Mouse (Mus musculus) MEL (cell line): Measurements from ENCODE around the gene Pde3a.

Source experiments
- BHLHE40 ChIP-seq: IDR thresholded peaks from 2 replicates; pipeline ENCODE4 v1.6.1; 2012; ENCODE audit warnings: low read depth, mild to moderate bottlenecking, inconsistent platforms, low read length, improper control_type of control experiment, borderline replicate concordance
- CHD2 ChIP-seq: IDR thresholded peaks from 2 replicates; pipeline ENCODE4 v1.6.1; 2011; ENCODE audit warnings: low read length, improper control_type of control experiment
- CTCF ChIP-seq, 3 experiments: IDR thresholded peaks in 2 of 3; conservative IDR thresholded peaks in 1 of 3; 2 replicates each; pipeline ENCODE4 v1.5.1; 2011 to 2012; ENCODE audit warnings: low read length in 3 of 3, low read depth in 2 of 3, mild to moderate bottlenecking in 2 of 3, improper control_type of control experiment in 1 of 3, inconsistent platforms in 1 of 3, mixed read lengths in 1 of 3, moderate library complexity in 1 of 3; ENCODE audit not compliant: control insufficient read depth in 1 of 3, insufficient read depth in 1 of 3, poor library complexity in 1 of 3, severe bottlenecking in 1 of 3
- EP300 ChIP-seq, 2 experiments: IDR thresholded peaks; 2 replicates each; pipeline ENCODE4 v1.6.1; 2011; ENCODE audit warnings: improper control_type of control experiment in 2 of 2, low read length in 2 of 2, low read depth in 1 of 2, mild to moderate bottlenecking in 1 of 2
- NRF1 ChIP-seq: IDR thresholded peaks from 2 replicates; pipeline ENCODE4 v1.6.1; 2014; ENCODE audit warnings: low read depth, mild to moderate bottlenecking, inconsistent platforms, low read length, improper control_type of control experiment, moderate library complexity; ENCODE audit not compliant: poor library complexity, insufficient read depth, severe bottlenecking
- POLR2A ChIP-seq, 2 experiments: IDR thresholded peaks; 2 replicates each; pipeline ENCODE4 v1.6.1; 2011 to 2012; ENCODE audit warnings: low read length in 2 of 2, mild to moderate bottlenecking in 2 of 2, control low read depth in 1 of 2, improper control_type of control experiment in 1 of 2, low read depth in 1 of 2, moderate library complexity in 1 of 2; ENCODE audit not compliant: control insufficient read depth in 1 of 2, insufficient read depth in 1 of 2, poor library complexity in 1 of 2
- TAL1 ChIP-seq: IDR thresholded peaks from 2 replicates; pipeline ENCODE4 v1.6.1; 2012; ENCODE audit warnings: mild to moderate bottlenecking, inconsistent platforms, low read length, moderate library complexity, mixed read lengths
- USF1 ChIP-seq: IDR thresholded peaks from 2 replicates; pipeline ENCODE4 v1.6.1; 2014; ENCODE audit warnings: low read depth, mild to moderate bottlenecking, inconsistent platforms, low read length, improper control_type of control experiment, moderate library complexity

DNA sequence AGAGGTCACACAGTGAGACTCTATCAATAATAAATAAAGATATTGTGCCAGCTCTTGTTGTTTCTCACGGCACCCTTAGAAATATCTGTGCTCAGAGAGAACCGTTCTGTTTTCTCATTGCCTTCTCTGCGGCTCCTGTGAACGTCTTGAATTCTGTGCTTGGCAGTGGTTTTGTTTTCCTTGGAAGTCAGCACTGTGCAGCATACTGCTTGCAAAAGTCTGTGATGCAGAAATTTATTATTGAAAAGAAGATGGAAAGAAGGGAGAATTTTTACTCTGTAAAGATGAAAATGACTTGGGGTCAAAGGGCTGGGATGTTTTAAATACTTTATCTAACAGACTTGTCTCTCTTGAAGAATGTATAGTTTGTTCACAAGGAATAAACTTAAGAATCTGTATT, 150.3 kb downstream of the Pde3a start:
- TF ChIP-seq EP300 (IDR thresholded peaks at IDR 0.05; ENCODE audit: low read depth in 1 of 2, low read length in 2 of 2) (no peak), POLR2A (IDR thresholded peaks at IDR 0.05; ENCODE audit: control insufficient read depth in 1 of 2, insufficient read depth in 1 of 2, low read depth in 1 of 2, low read length in 2 of 2, poor library complexity in 1 of 2) (no peak), CHD2 (no peak), BHLHE40 (no peak), TAL1 (no peak), NRF1 (no peak), CTCF (IDR thresholded peaks at IDR 0.05 in 2 of 3, conservative IDR thresholded peaks at IDR 0.05 in 1 of 3; ENCODE audit: control insufficient read depth in 1 of 3, insufficient read depth in 1 of 3, low read depth in 2 of 3, low read length in 3 of 3, poor library complexity in 1 of 3, severe bottlenecking in 1 of 3) (no peak), USF1 (no peak)
